Mouse (Mus musculus): ENCODE measurements at regions not wholly inside any gene's neighbourhood (a gene's known extent, or its start where the extent isn't known, plus 50 kb on each side); places are given as distances from the start of the nearest gene placed in this dataset.

DNA sequence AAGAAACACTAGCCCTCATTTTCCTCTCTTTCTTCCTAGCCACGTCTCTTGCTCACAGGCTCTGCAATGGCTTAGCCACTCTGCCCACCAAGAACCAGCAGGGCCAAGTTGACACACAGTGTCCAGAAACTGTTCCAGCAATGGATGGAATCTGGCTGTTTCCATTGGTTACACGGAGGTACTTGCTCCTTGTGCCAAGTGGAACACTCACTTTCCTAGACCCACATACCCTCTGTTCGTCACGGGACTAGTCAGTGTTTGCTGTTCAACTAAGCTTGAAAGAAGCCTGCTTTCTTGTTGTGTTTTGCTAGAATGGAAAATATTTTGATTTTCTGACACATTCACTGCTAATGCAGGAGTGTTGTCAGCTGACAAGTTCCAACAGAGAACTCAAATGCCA lies 575.7 kb upstream of the Gulo start:
- no peaks in the 10 kb centered on the region for H3K9me3 ChIP-seq (ENCODE audit: low read length)
- no peak overlapping the region for H3K4me3 ChIP-seq (ENCODE audit: low read depth, low read length)
- ATAC-seq (no peak), DNase-seq (no peak)
- H3K27ac ChIP-seq (ENCODE audit: low read depth, low read length), result no peak overlapping the region
- no peak overlapping the region for H3K9ac ChIP-seq
- H3K4me2 ChIP-seq (ENCODE audit: low read depth), result no peak overlapping the region
- no peaks in the 10 kb centered on the region for H3K36me3 ChIP-seq (ENCODE audit: insufficient read depth)
- H3K27me3 ChIP-seq (ENCODE audit: insufficient read depth, low read length), result no peaks in the 10 kb centered on the region
- TF ChIP-seq CTCF (IDR thresholded peaks at IDR 0.05; ENCODE audit: low read depth), result no peak
- no peaks in the 10 kb centered on the region for H3K4me1 ChIP-seq (ENCODE audit: insufficient read depth)
- WGBS, result 55% methylated on average over 4 of the region's 4 CpGs

DNA sequence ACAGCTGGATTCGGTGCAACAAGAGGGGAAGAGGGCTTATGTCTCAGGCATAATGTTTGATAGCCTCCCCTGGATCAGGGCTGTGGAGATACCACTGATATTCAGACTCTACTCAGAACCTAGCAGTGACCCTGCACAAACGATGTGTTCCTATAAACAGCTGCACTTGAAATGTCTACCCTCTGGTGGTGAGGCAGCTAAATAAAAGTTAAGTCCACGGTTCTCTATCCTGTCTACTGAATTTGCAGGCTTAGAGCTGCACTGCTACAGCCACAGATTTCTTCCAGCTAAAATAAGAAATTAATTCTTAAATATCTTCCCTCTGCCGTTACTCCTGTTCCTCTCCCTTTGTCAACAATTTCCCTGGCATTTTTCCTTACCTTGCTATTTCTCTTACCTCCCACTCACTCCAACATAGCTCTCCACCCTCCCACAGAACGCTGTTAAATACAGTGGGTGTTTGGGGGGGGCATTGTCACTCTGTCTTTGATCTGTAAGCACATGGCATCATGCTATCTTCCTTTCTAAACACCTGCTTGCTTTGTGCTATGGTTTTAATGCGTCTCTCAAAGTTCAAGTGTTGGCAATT lies 571.0 kb upstream of the Gulo start:
- no peak for TF ChIP-seq CTCF (IDR thresholded peaks at IDR 0.05; ENCODE audit: low read depth)
- ATAC-seq (no peak), DNase-seq (no peak)
- H3K36me3 ChIP-seq (ENCODE audit: insufficient read depth), result no peaks in the 10 kb centered on the region
- no peaks in the 10 kb centered on the region for H3K27me3 ChIP-seq (ENCODE audit: insufficient read depth, low read length)
- H3K9me3 ChIP-seq (ENCODE audit: low read length), result no peaks in the 10 kb centered on the region
- no peak overlapping the region for H3K4me2 ChIP-seq (ENCODE audit: low read depth)
- no peak overlapping the region for H3K4me3 ChIP-seq (ENCODE audit: low read depth, low read length)
- H3K9ac ChIP-seq, result no peak overlapping the region
- H3K4me1 ChIP-seq (ENCODE audit: insufficient read depth), result no peaks in the 10 kb centered on the region
- WGBS, result 63% methylated on average over 6 of the region's 6 CpGs
- no peak overlapping the region for H3K27ac ChIP-seq (ENCODE audit: low read depth, low read length)

- 72% methylated on average over 10 of the region's 10 CpGs for WGBS
- Histone ChIP-seq H3K27me3 (ENCODE audit: insufficient read depth, low read length) (no peaks in the 10 kb centered on the region), H3K36me3 (ENCODE audit: insufficient read depth) (no peaks in the 10 kb centered on the region), H3K9ac (no peak overlapping the region), H3K27ac (ENCODE audit: low read depth, low read length) (no peak overlapping the region), H3K4me2 (ENCODE audit: low read depth) (no peak overlapping the region), H3K4me3 (ENCODE audit: low read depth, low read length) (no peak overlapping the region), H3K4me1 (ENCODE audit: insufficient read depth) (no peaks in the 10 kb centered on the region), H3K9me3 (ENCODE audit: low read length) (no peaks in the 10 kb centered on the region)
- ATAC-seq (no peak), DNase-seq (no peak)
- TF ChIP-seq CTCF (IDR thresholded peaks at IDR 0.05; ENCODE audit: low read depth), result no peak
These were observed 557.6 kb upstream of the Gulo start for GRCm38 (mm10) chr14:66566600-66566999.

DNA sequence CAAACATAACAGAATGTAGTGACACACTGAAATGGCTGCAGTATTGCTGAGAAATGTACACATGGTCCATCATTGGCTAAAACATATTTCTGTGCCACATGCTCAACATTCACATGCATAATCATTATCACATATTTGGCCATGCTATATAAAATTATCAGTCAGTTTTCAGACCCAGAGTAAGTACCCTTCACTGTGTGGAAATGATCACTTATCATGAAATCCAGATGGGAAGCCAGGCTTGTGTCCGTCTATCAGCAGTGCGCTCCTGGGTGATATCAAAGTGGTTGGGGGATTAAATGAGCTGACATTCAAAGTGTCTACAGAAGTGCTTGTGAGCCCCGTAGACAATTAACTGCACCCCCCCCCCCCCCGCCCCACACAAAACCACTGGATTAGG lies 553.7 kb upstream of the Gulo start:
- H3K9ac ChIP-seq, result no peak overlapping the region
- no peak for TF ChIP-seq CTCF (IDR thresholded peaks at IDR 0.05; ENCODE audit: low read depth)
- DNase-seq (no peak), ATAC-seq (no peak)
- H3K4me2 ChIP-seq (ENCODE audit: low read depth), result no peak overlapping the region
- no peaks in the 10 kb centered on the region for H3K9me3 ChIP-seq (ENCODE audit: low read length)
- H3K4me1 ChIP-seq (ENCODE audit: insufficient read depth), result no peaks in the 10 kb centered on the region
- no peak overlapping the region for H3K27ac ChIP-seq (ENCODE audit: low read depth, low read length)
- 54% methylated on average over 4 of the region's 4 CpGs for WGBS
- H3K27me3 ChIP-seq (ENCODE audit: insufficient read depth, low read length), result no peaks in the 10 kb centered on the region
- H3K4me3 ChIP-seq (ENCODE audit: low read depth, low read length), result no peak overlapping the region
- H3K36me3 ChIP-seq (ENCODE audit: insufficient read depth), result no peaks in the 10 kb centered on the region

DNA sequence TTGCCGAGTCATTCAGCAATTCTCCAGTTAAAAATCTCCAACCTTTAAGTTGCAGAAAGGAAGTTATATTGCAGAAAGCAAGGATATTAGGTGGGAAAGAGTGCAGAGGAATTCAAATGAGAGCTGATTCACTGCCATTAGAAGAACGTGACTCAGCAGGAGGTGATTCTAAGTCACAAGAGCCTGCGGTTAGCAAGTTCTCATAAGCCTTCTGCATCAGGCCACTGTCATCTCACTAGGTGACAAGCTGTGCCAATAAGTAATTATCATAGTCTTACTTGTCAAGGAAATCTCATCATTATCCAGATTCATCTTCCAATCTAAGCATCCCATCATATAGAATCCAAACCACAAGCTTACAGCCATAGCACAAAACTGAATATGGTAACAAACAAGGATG lies 552.7 kb upstream of the Gulo start:
- DNase-seq (no peak), ATAC-seq (no peak)
- Histone ChIP-seq H3K4me2 (ENCODE audit: low read depth) (no peak overlapping the region), H3K9me3 (ENCODE audit: low read length) (no peaks in the 10 kb centered on the region), H3K27me3 (ENCODE audit: insufficient read depth, low read length) (no peaks in the 10 kb centered on the region), H3K4me3 (ENCODE audit: low read depth, low read length) (no peak overlapping the region), H3K4me1 (ENCODE audit: insufficient read depth) (no peaks in the 10 kb centered on the region), H3K27ac (ENCODE audit: low read depth, low read length) (no peak overlapping the region), H3K9ac (no peak overlapping the region), H3K36me3 (ENCODE audit: insufficient read depth) (no peaks in the 10 kb centered on the region)
- no peak for TF ChIP-seq CTCF (IDR thresholded peaks at IDR 0.05; ENCODE audit: low read depth)
- 68% methylated on average over 3 of the region's 3 CpGs for WGBS

DNA sequence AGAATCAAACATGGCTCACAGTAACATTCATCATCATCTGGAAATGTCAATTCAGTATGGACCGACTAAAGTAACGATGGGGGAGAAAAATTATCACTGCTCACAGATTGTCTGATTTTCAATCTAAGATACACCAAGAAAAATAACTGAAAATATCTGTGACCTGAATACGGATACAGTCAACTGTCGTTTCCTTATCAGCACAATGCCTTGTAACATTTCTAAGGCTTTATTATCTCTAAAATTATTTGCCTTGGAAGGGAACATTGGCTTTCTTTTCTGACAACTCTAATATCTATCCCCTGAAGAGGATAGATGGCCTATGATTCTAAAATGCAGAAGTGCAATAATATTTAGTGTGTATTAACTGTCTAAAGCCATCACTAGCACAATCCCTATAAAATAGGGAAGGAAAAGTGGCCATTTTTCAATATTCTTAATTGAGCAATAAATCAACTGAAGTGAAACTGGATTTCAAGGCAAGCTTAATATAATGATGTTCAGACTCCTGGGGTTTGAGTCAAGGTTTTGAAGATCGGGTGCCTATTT lies 552.1 kb upstream of the Gulo start:
- WGBS, result 87% methylated on average over 5 of the region's 5 CpGs
- H3K4me3 ChIP-seq (ENCODE audit: low read depth, low read length), result no peak overlapping the region
- no peak overlapping the region for H3K4me2 ChIP-seq (ENCODE audit: low read depth)
- ATAC-seq, result no peak
- no peaks in the 10 kb centered on the region for H3K27me3 ChIP-seq (ENCODE audit: insufficient read depth, low read length)
- no peak overlapping the region for H3K9ac ChIP-seq
- no peak overlapping the region for H3K27ac ChIP-seq (ENCODE audit: low read depth, low read length)
- no peak for TF ChIP-seq CTCF (IDR thresholded peaks at IDR 0.05; ENCODE audit: low read depth)
- H3K9me3 ChIP-seq (ENCODE audit: low read length), result no peaks in the 10 kb centered on the region
- no peaks in the 10 kb centered on the region for H3K4me1 ChIP-seq (ENCODE audit: insufficient read depth)
- no peaks in the 10 kb centered on the region for H3K36me3 ChIP-seq (ENCODE audit: insufficient read depth)
- no peak for DNase-seq

DNA sequence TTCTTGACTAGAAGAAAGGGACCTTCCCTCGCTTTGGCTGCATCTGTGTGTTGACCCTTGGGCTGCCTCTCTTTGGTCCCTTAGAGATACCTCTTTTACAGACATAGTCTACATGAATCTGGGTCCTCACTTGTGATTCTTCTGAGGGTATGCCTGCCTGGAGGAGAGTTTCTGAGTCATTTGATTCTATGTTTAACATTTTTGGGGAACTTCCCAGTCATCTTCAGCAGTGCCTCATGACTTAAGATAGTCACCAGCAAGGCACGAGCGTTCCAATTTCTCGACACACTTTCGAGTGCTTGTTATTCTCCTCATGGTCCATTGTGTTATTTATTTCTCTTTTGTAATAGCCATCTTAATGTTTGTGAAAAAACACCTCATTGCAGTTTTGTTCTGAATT lies 549.4 kb upstream of the Gulo start:
- H3K4me2 ChIP-seq (ENCODE audit: low read depth), result no peak overlapping the region
- no peak for ATAC-seq
- no peaks in the 10 kb centered on the region for H3K9me3 ChIP-seq (ENCODE audit: low read length)
- H3K27ac ChIP-seq (ENCODE audit: low read depth, low read length), result no peak overlapping the region
- H3K27me3 ChIP-seq (ENCODE audit: insufficient read depth, low read length), result no peaks in the 10 kb centered on the region
- no peak for TF ChIP-seq CTCF (IDR thresholded peaks at IDR 0.05; ENCODE audit: low read depth)
- 86% methylated on average over 5 of the region's 5 CpGs for WGBS
- no peaks in the 10 kb centered on the region for H3K4me1 ChIP-seq (ENCODE audit: insufficient read depth)
- no peaks in the 10 kb centered on the region for H3K36me3 ChIP-seq (ENCODE audit: insufficient read depth)
- no peak for DNase-seq
- H3K4me3 ChIP-seq (ENCODE audit: low read depth, low read length), result no peak overlapping the region
- H3K9ac ChIP-seq, result no peak overlapping the region

All from forebrain, postnatal 0 days (tissue).